Mouse (Mus musculus) hindbrain, postnatal 0 days (tissue): Measurements from ENCODE around the gene Shroom3. TPM values are rescaled to one million over a fixed set of nuclear protein-coding genes. Genes with fewer than 3 reads are reported as not detected.

Source experiments
- ATAC-seq: fragments of 200-750 bp; cut with Nextera tagmentation; 2 replicates; pipeline ENCODE4 v1.8.0; 2017; ENCODE audit warnings: mild to moderate bottlenecking, moderate TSS enrichment, moderate library complexity
- DNase-seq: peaks from one replicate; pipeline ENCODE4 v3.0.0-alpha.2; 2015; ENCODE audit warnings: low spot score
- H3K27ac ChIP-seq: fragments of 300-500 bp; sonication (generic); 2 replicates; pipeline ENCODE4 v1.5.1; 2014; ENCODE audit warnings: mild to moderate bottlenecking
- H3K27me3 ChIP-seq: fragments of 300-500 bp; sonication (generic); 2 replicates; pipeline ENCODE4 v1.6.1; 2014; ENCODE audit warnings: low read length, mixed read lengths; ENCODE audit not compliant: insufficient read depth
- H3K36me3 ChIP-seq: fragments of 300-500 bp; sonication (generic); 2 replicates; pipeline ENCODE4 v1.6.1; 2014; ENCODE audit warnings: low read length, mixed read lengths; ENCODE audit not compliant: insufficient read depth
- H3K4me1 ChIP-seq: fragments of 300-500 bp; sonication (generic); 2 replicates; pipeline ENCODE4 v1.6.1; 2014; ENCODE audit warnings: antibody characterized with exemption, low read length, mixed read lengths; ENCODE audit not compliant: insufficient read depth
- H3K4me2 ChIP-seq: fragments of 300-500 bp; sonication (generic); 2 replicates; pipeline ENCODE4 v1.6.1; 2014; ENCODE audit warnings: low read depth, mild to moderate bottlenecking, low read length, moderate library complexity, mixed read lengths
- H3K4me3 ChIP-seq: fragments of 300-500 bp; sonication (generic); 2 replicates; pipeline ENCODE4 v1.5.1; 2014; ENCODE audit warnings: low read length
- H3K9ac ChIP-seq: fragments of 300-500 bp; sonication (generic); replicated peaks from 2 replicates; pipeline ENCODE4 v1.6.1; 2014; ENCODE audit warnings: mild to moderate bottlenecking, low read length, moderate library complexity, mixed read lengths
- H3K9me3 ChIP-seq: fragments of 300-500 bp; sonication (generic); 2 replicates; pipeline ENCODE4 v1.6.1; 2016; ENCODE audit warnings: low read length, mixed read lengths
- CTCF ChIP-seq: IDR thresholded peaks from 2 replicates; pipeline ENCODE4 v1.5.1; 2016; ENCODE audit warnings: antibody characterized with exemption, control low read depth, low read depth
- WGBS: fragments of 180-500 bp; shearing (Covaris S2); extraction: QIAGEN DNeasy Blood & Tissue Kit; methylation state at CpG from one replicate; pipeline ENCODE4 v1.1.7; 2014; 5-methylcytosine and 5-hydroxymethylcytosine counted together
- polyA plus RNA-seq: library from polyadenylated mRNA; unstranded; fragments of >200 nt; fragmentation: Nextera tagmentation; extraction: Ambion mirVana; gene quantifications from 2 replicates; pipeline ENCODE4 v1.2.1, GENCODE M21; 2015
- total RNA-seq: library from RNA; depleted of rRNA; stranded (reverse); fragments of >200 nt; gene quantifications from 2 replicates; pipeline ENCODE4 v1.2.3, GENCODE M21; 2014

The Shroom3 gene
- total and polyA plus RNA-seq, 2 experiments from 2014 or later, result 1.1 to 9.7 TPM

GRCm38 (mm10) chr5:92683871-92684475, 738 bp downstream of the Shroom3 start:
- H3K27me3 ChIP-seq, result no peaks in the 10 kb centered on the region
- no peak for TF ChIP-seq CTCF
- no peak overlapping the region; the same call in 1 of the 2 replicates for H3K9ac ChIP-seq
- peak overlapping the region; percentile 56 for H3K4me3 ChIP-seq
- H3K9me3 ChIP-seq, result no peaks in the 10 kb centered on the region
- no peak for DNase-seq
- ATAC-seq, result no peak
- no peak overlapping the region for H3K27ac ChIP-seq
- no peaks in the 10 kb centered on the region; the same call in 1 of the 2 replicates for H3K4me1 ChIP-seq
- peak overlapping the region; percentile 99 for H3K4me2 ChIP-seq
- H3K36me3 ChIP-seq, result no peaks in the 10 kb centered on the region
- WGBS, result 21% methylated on average over 9 of the region's 9 CpGs

- Histone ChIP-seq H3K4me3 (no peak overlapping the region), H3K4me1 (no peaks in the 10 kb centered on the region; the same call in 1 of the 2 replicates), H3K9me3 (no peaks in the 10 kb centered on the region), H3K27me3 (no peaks in the 10 kb centered on the region), H3K27ac (no peak overlapping the region), H3K36me3 (no peaks in the 10 kb centered on the region), H3K4me2 (peak overlapping the region; percentile 24; the same call in 1 of the 2 replicates), H3K9ac (no peak overlapping the region)
- ATAC-seq (no peak), DNase-seq (no peak)
- TF ChIP-seq CTCF, result no peak
- WGBS, result 88% methylated on average over 16 of the region's 16 CpGs
Observed at GRCm38 (mm10) chr5:92684715-92685460, 1.7 kb downstream of the Shroom3 start.

DNA sequence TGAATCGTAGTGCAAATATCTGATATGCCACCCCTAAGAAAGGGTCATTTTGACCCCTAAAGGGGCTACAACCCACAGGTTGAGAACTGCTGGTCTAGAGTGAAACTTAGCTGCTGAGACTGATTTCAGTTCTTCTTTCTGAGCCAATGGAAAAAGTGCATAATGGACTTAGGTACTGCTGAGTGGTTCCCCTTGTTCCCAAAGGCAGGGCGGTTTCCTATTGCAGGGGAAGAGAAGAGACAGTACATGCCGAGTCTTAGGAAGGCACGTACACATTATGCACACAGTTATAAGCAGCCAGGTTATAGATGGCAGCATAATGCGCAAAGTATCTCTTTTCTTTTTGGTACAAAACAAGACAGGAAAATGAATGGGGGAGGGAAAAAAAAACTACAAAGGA, 4.9 kb downstream of the Shroom3 start:
- Histone ChIP-seq H3K4me1 (peaks cover 2% of the 10 kb centered on the region; the same call in 1 of the 2 replicates), H3K27ac (no peak overlapping the region), H3K36me3 (no peaks in the 10 kb centered on the region), H3K9me3 (no peaks in the 10 kb centered on the region), H3K9ac (no peak overlapping the region), H3K4me3 (no peak overlapping the region), H3K27me3 (no peaks in the 10 kb centered on the region), H3K4me2 (no peak overlapping the region)
- DNase-seq (no peak), ATAC-seq (no peak)
- WGBS, result 87% methylated on average over 5 of the region's 5 CpGs
- TF ChIP-seq CTCF, result no peak

DNA sequence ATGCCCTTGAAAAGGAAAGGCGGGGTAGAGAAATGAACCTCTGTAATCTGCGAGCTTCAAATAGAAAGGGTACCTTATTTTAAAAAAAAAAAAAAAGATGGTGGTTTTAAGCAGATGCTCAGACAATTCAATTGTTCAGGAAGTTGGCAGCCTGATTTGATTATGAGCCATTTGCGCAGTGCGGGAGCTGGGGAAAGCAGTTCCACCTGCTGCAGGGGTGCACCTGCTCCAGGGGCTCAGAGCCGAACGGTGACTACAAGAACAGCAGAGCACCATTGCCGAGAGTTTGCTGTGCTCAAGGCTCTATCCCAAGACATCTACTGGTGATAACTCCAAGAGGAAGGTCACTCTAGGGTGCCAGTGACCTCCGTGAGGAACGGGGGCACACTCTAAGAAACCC, 5.3 kb downstream of the Shroom3 start:
- no peak overlapping the region for H3K4me2 ChIP-seq
- peaks cover 2% of the 10 kb centered on the region; the same call in 1 of the 2 replicates for H3K4me1 ChIP-seq
- H3K9me3 ChIP-seq, result no peaks in the 10 kb centered on the region
- no peaks in the 10 kb centered on the region for H3K27me3 ChIP-seq
- no peak for TF ChIP-seq CTCF
- DNase-seq (no peak), ATAC-seq (no peak)
- H3K27ac ChIP-seq, result no peak overlapping the region
- H3K4me3 ChIP-seq, result no peak overlapping the region
- H3K9ac ChIP-seq, result no peak overlapping the region
- 89% methylated on average over 9 of the region's 9 CpGs for WGBS
- no peaks in the 10 kb centered on the region for H3K36me3 ChIP-seq

DNA sequence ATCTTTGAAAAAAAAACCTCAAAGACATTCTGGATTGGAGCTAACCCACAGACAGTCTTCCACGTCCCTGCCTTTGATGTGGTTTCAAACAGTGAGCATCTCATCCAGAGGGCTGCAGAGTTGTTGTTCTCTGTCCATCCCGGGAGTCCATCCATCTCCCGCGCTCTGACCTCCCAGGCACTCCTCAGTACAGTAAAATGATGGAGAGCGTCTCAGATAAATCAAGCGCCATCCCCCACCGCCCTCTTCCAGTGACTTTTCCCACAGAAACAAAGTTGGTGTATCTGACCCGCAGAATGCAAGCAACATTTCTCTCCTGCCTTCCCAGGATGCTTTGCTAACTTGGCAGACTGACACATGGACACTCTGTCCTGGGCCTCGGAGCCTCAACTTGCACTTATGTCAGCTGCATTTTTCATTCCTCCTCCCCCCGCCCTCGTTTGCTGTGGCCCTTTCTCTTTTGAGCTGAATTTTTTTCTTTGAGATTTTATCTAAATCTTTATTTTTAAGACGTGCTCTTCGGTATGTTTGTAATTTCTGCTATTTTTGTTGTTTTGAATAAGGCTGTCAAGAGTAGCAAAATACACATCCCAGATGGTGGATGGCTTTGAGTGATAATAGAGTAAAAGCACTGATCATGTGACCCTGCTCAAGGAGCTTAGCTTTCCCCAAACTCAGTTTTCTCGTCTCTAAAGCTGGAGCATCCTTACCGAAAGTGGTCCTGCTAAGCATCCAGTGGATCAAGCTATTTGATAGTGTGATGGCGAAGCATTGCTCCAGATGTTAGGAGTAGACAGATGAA, 9.2 kb downstream of the Shroom3 start:
- WGBS, result 55% methylated on average over 16 of the region's 16 CpGs
- Histone ChIP-seq H3K36me3 (no peaks in the 10 kb centered on the region), H3K9ac (no peak overlapping the region), H3K27ac (peak overlapping the region; percentile 20; the same call in 1 of the 2 replicates), H3K4me1 (0 out of 2 replicates have a peak, but pooled peaks cover 2% of the 10 kb centered on the region), H3K27me3 (no peaks in the 10 kb centered on the region), H3K9me3 (no peaks in the 10 kb centered on the region), H3K4me2 (0 out of 2 replicates have a peak overlapping the region, but pooled peaks have one; percentile 21), H3K4me3 (no peak overlapping the region)
- peak; percentile 42 for ATAC-seq
- peak; percentile 36 for DNase-seq
- no peak for TF ChIP-seq CTCF

GRCm38 (mm10) chr5:92693744-92694143, 10.5 kb downstream of the Shroom3 start:
- H3K27me3 ChIP-seq, result no peaks in the 10 kb centered on the region
- TF ChIP-seq CTCF, result peak; percentile 40
- no peaks in the 10 kb centered on the region for H3K9me3 ChIP-seq
- ATAC-seq (no peak), DNase-seq (no peak)
- no peak overlapping the region for H3K4me2 ChIP-seq
- no peak overlapping the region for H3K27ac ChIP-seq
- 0 out of 2 replicates have a peak, but pooled peaks cover 2% of the 10 kb centered on the region for H3K4me1 ChIP-seq
- H3K9ac ChIP-seq, result no peak overlapping the region
- no peak overlapping the region for H3K4me3 ChIP-seq
- no peaks in the 10 kb centered on the region for H3K36me3 ChIP-seq
- WGBS, result 95% methylated on average over 3 of the region's 3 CpGs
